Mouse (Mus musculus) testis, adult 2 months (tissue): ENCODE measurements at regions not wholly inside any gene's neighbourhood (a gene's known extent, or its start where the extent isn't known, plus 50 kb on each side); places are given as distances from the start of the nearest gene placed in this dataset.

ENCODE experiments used
- CTCF ChIP-seq: fragments of 200-500 bp; IDR thresholded peaks from 2 replicates; pipeline ENCODE4 v1.5.1; 2012; ENCODE audit warnings: low read depth, mild to moderate bottlenecking, inconsistent platforms, low read length, moderate library complexity; ENCODE audit not compliant: control insufficient read depth, insufficient read depth, insufficient replicate concordance
- POLR2A ChIP-seq: fragments of 200-500 bp; IDR thresholded peaks from 2 replicates; pipeline ENCODE4 v1.6.1; 2012; ENCODE audit warnings: low read depth, mild to moderate bottlenecking, inconsistent platforms, low read length, moderate library complexity; ENCODE audit not compliant: control insufficient read depth

DNA sequence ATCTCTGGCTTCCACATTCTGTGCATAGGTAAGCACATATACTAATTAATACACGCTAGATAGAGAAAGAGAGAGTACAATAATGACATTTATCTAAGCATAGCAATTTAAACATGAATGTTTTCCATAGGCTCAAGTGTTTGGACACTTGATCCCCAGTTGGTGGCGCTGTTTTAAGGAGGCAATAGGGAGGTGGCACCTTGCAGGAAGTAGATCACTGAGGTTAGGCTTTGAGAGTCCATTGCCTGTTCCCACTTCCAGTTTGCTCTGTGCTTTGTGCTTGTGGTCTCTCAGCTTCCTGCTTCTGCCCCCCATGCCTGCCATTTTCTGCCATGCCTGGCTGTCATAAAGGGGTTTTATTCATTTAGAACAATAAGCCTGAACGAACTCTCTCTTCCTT, 226.5 kb upstream of the Elac2 start:
- TF ChIP-seq CTCF (no peak), POLR2A (no peak)
